Mouse (Mus musculus) stomach, embryonic 14.5 days (tissue): ENCODE data around the gene Prr12. TPM values are rescaled to one million over a fixed set of nuclear protein-coding genes. Genes with fewer than 3 reads are reported as not detected.

ENCODE experiments used
- ATAC-seq: fragments of 200-750 bp; cut with Nextera tagmentation; 2 replicates; pipeline ENCODE4 v1.8.0; 2017; ENCODE audit warnings: low read depth, moderate TSS enrichment; ENCODE audit not compliant: insufficient number of reproducible peaks, insufficient read depth, low FRiP score
- H3K27ac ChIP-seq: fragments of 300-500 bp; sonication (generic); 2 replicates; pipeline ENCODE4 v1.5.1; 2014; ENCODE audit warnings: mild to moderate bottlenecking, low read length, moderate library complexity, mixed read lengths
- H3K27me3 ChIP-seq: fragments of 300-500 bp; sonication (generic); 2 replicates; pipeline ENCODE4 v1.6.1; 2014; ENCODE audit warnings: low read length, control low read depth, mixed read lengths; ENCODE audit not compliant: control insufficient read depth, insufficient read depth
- H3K36me3 ChIP-seq: fragments of 300-500 bp; sonication (generic); 2 replicates; pipeline ENCODE4 v1.6.1; 2014; ENCODE audit warnings: mild to moderate bottlenecking, control low read depth, low read length, moderate library complexity, mixed read lengths; ENCODE audit not compliant: control insufficient read depth, insufficient read depth
- H3K4me1 ChIP-seq: fragments of 300-500 bp; sonication (generic); 2 replicates; pipeline ENCODE4 v1.6.1; 2014; ENCODE audit warnings: low read length, control low read depth, mixed read lengths; ENCODE audit not compliant: control insufficient read depth, insufficient read depth
- H3K4me2 ChIP-seq: fragments of 300-500 bp; sonication (generic); replicated peaks from 2 replicates; pipeline ENCODE4 v1.6.1; 2014; ENCODE audit warnings: low read depth, low read length, control low read depth
- H3K4me3 ChIP-seq: fragments of 300-500 bp; sonication (generic); 2 replicates; pipeline ENCODE4 v1.5.1; 2014; ENCODE audit warnings: low read depth, low read length, control low read depth
- H3K9ac ChIP-seq: fragments of 300-500 bp; sonication (generic); replicated peaks from 2 replicates; pipeline ENCODE4 v1.6.1; 2014; ENCODE audit warnings: low read depth, mild to moderate bottlenecking, control low read depth, low read length, moderate library complexity, mixed read lengths
- H3K9me3 ChIP-seq: fragments of 300-500 bp; sonication (generic); 2 replicates; pipeline ENCODE4 v1.6.1; 2016; ENCODE audit warnings: low read depth, low read length, control low read depth; ENCODE audit not compliant: control insufficient read depth
- WGBS: fragments of 180-500 bp; shearing (Covaris S2); extraction: QIAGEN DNeasy Blood & Tissue Kit; methylation state at CpG from one replicate; pipeline ENCODE4 v1.1.7; 2014; 5-methylcytosine and 5-hydroxymethylcytosine counted together
- polyA plus RNA-seq: library from polyadenylated mRNA; unstranded; fragments of >200 nt; fragmentation: Nextera tagmentation; extraction: Ambion mirVana; gene quantifications from 2 replicates; pipeline ENCODE4 v1.2.1, GENCODE M21; 2014

Gene Prr12
- polyA plus RNA-seq, 1 experiment from 2014 or later = 17.8 TPM

DNA sequence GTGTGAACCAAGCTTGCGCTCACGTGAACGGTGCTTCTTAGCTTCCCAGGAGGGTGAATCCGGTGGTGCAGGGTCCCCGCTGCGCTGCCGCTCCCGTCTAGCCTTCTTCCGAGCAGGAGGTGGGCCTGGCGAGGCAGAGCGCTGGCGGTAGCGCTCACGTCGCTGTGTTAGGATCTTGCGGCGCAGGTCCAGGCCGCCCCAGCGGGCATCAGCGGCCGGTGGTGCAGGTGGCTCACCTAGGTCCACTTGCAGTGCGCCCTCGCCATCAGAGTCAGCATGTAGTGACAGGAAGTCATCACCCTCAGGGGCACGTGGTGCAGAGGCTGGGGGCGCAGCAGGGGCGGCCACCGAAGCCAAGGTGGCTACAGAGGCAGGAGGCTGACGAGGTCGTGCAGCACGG is 44.8 kb downstream of the Prr12 start:
- 96% methylated on average over 30 of the region's 30 CpGs for WGBS
- no peak overlapping the region for H3K4me3 ChIP-seq

DNA sequence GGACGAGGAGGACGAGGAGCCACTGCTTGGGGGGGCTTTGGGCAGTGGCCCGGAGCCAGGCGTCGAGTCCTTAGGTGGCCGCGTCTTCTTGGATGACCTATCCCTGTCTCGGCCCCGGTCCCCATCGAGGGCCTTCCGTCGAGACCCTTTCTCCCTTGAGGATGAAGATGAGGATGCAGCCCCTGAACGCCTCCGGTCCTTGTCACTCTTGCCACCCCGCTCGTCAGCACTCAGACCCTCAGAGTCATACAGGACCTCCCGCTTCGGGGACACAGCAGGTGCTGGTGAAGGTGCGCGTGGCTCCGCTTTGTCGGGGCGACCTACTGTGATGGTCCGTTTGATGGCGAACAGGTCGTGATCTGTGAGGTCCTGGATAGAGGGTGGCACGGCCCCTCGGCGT is 45.5 kb downstream of the Prr12 start:
- no peak overlapping the region for H3K4me3 ChIP-seq
- WGBS = 93% methylated on average over 29 of the region's 29 CpGs
- ATAC-seq = no peak
- H3K36me3 ChIP-seq = peaks cover 94% of the 10 kb centered on the region
- H3K4me1 ChIP-seq = no peaks in the 10 kb centered on the region
- no peaks in the 10 kb centered on the region for H3K27me3 ChIP-seq
- no peak overlapping the region for H3K27ac ChIP-seq
- no peak overlapping the region for H3K4me2 ChIP-seq
- H3K9ac ChIP-seq = no peak overlapping the region
- no peaks in the 10 kb centered on the region for H3K9me3 ChIP-seq

More for the DNA sequence above, 44.8 kb downstream of the Prr12 start:
- Histone ChIP-seq H3K9me3 (no peaks in the 10 kb centered on the region), H3K27ac (no peak overlapping the region), H3K27me3 (no peaks in the 10 kb centered on the region), H3K9ac (no peak overlapping the region), H3K4me1 (no peaks in the 10 kb centered on the region), H3K36me3 (peaks cover 94% of the 10 kb centered on the region), H3K4me2 (no peak overlapping the region)
- no peak for ATAC-seq

DNA sequence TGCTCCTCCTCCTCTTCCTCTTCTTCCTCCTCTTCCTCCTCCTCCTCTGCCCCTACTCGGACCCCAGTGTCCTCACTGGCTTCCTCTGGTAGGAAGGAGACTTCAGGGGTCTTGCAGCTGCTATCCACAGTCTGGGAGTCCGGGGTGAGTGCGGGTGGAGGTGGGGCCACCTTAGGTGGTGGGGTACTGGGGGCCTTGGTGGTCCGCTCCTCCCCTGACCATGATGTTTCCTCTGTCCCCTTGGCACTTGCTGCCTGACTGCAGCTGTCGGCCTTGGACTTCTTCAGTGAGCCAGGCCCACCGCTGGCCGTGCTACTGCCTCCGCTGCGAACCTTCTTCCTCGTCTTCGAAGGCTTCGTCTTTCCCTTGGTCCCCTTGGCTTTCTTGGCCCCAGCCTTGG is 46.2 kb downstream of the Prr12 start:
- Histone ChIP-seq H3K36me3 (peaks cover 94% of the 10 kb centered on the region), H3K27me3 (no peaks in the 10 kb centered on the region), H3K4me3 (no peak overlapping the region), H3K9ac (no peak overlapping the region), H3K4me1 (no peaks in the 10 kb centered on the region), H3K27ac (no peak overlapping the region), H3K9me3 (no peaks in the 10 kb centered on the region), H3K4me2 (no peak overlapping the region)
- no peak for ATAC-seq
- 91% methylated on average over 12 of the region's 12 CpGs for WGBS

DNA sequence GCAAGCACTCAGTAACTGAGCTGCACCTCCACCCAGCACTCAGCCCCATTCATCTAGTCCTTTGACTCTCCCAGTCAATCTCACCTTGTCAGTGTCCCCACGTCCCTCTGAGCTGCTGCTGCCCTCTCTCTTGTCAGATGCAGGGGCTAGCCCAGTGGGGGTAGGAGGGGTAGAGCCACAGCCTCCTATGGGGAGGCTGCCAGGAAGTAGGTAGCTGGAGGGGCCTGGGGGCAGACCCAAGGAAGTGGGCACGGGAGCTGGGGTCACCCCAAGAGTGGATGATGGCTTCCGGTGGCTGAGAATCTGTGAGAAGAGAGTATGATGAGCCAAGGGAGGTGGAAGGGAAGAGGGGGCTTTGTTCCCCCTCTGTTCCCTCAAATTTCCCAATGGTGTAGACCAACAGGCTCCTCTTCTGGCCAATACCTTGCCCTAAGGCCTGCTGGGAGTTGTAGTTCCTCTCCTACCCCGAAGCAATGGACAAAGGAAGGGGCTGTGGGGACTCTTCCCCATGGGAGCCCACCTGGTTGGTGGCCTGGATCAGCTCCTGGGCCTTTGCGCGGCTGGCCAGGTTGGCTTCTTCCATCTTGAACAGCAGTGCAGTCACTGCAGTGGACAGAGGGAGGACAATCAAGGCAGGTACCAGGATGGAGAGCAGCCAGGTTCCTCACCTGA is 47.2 kb downstream of the Prr12 start:
- H3K27ac ChIP-seq = no peak overlapping the region
- H3K9me3 ChIP-seq = no peaks in the 10 kb centered on the region
- H3K4me1 ChIP-seq = no peaks in the 10 kb centered on the region
- no peak for ATAC-seq
- WGBS = 83% methylated on average over 6 of the region's 6 CpGs
- H3K4me3 ChIP-seq = no peak overlapping the region
- H3K36me3 ChIP-seq = peaks cover 97% of the 10 kb centered on the region
- no peaks in the 10 kb centered on the region for H3K27me3 ChIP-seq
- no peak overlapping the region for H3K4me2 ChIP-seq
- no peak overlapping the region for H3K9ac ChIP-seq

DNA sequence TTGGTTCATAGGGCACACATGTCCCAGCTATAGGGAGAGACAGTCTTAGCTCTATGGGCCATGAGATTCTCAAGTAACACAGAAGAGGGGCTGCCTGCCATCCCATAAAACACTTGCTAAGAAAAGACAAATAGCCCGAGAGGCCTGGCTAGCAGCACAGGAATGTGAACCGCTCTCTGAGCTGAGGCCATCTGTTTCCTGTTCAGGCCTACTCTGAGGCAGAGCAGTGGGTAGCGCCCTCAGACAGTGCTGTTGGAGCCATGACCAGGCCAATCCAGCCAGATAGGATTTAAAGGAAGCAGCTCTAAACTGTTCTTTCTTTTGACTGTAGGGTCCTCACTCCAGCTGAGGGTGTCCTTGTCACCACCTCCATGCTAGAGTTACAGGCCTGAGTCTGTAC is 48.1 kb downstream of the Prr12 start:
- 52% methylated on average over 3 of the region's 3 CpGs for WGBS
- ATAC-seq = no peak
- H3K9ac ChIP-seq = no peak overlapping the region
- H3K27me3 ChIP-seq = no peaks in the 10 kb centered on the region
- no peak overlapping the region for H3K4me2 ChIP-seq
- H3K4me3 ChIP-seq = no peak overlapping the region
- no peak overlapping the region for H3K27ac ChIP-seq
- no peaks in the 10 kb centered on the region for H3K4me1 ChIP-seq
- peaks cover 90% of the 10 kb centered on the region for H3K36me3 ChIP-seq
- H3K9me3 ChIP-seq = no peaks in the 10 kb centered on the region

DNA sequence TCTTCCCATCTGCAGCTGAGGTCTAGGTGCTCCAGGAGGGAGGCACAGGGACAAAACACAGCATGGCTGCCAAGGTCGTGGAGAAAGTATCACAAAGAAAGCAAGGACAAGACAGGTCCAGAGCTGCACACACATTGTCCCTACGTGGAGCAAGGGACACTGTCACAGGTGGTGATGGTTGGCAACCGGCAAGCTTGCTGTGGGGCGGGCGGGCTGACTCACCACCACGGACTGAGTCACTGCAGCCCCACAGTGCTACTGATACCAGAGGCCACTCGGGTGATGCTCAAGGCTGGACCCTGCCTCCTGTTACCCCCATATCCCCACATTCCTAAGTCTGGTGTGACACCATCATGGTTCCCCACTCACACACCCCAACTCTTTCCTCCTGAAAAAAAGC is 50.2 kb downstream of the Prr12 start:
- ATAC-seq = no peak

GRCm38 (mm10) chr7:45000539-45001114 is 52.1 kb downstream of the Prr12 start:
- 86% methylated on average over 21 of the region's 21 CpGs for WGBS
- Histone ChIP-seq H3K27me3 (no peaks in the 10 kb centered on the region), H3K27ac (no peak overlapping the region), H3K4me1 (peaks cover 8% of the 10 kb centered on the region), H3K9ac (no peak overlapping the region), H3K4me3 (no peak overlapping the region), H3K9me3 (no peaks in the 10 kb centered on the region), H3K36me3 (peaks cover 52% of the 10 kb centered on the region), H3K4me2 (no peak overlapping the region)
- ATAC-seq = no peak

More for the DNA sequence above, 50.2 kb downstream of the Prr12 start:
- 84% methylated on average over 7 of the region's 7 CpGs for WGBS
- H3K9ac ChIP-seq = no peak overlapping the region
- H3K4me1 ChIP-seq = no peaks in the 10 kb centered on the region; the same call in 1 of the 2 replicates
- no peaks in the 10 kb centered on the region for H3K9me3 ChIP-seq
- H3K36me3 ChIP-seq = peaks cover 70% of the 10 kb centered on the region
- H3K4me3 ChIP-seq = no peak overlapping the region
- no peak overlapping the region for H3K27ac ChIP-seq
- no peaks in the 10 kb centered on the region for H3K27me3 ChIP-seq
- no peak overlapping the region for H3K4me2 ChIP-seq

GRCm38 (mm10) chr7:44999753-45000152 is 52.9 kb downstream of the Prr12 start:
- no peak for ATAC-seq
- no peaks in the 10 kb centered on the region for H3K27me3 ChIP-seq
- WGBS = 75% methylated on average over 11 of the region's 11 CpGs
- no peak overlapping the region for H3K27ac ChIP-seq
- H3K4me3 ChIP-seq = no peak overlapping the region
- H3K4me2 ChIP-seq = peak overlapping the region; percentile 93; the same call in 1 of the 2 replicates
- H3K36me3 ChIP-seq = peaks cover 44% of the 10 kb centered on the region
- H3K9ac ChIP-seq = no peak overlapping the region
- H3K9me3 ChIP-seq = no peaks in the 10 kb centered on the region
- peaks cover 8% of the 10 kb centered on the region for H3K4me1 ChIP-seq
